Mouse (Mus musculus): ENCODE measurements around the gene Rps13. TPM values are rescaled to one million over a fixed set of nuclear protein-coding genes. Genes with fewer than 3 reads are reported as not detected.
"Not testable (repeated sequence)": the region's sequence is repeated elsewhere in the genome, so short reads cannot be mapped to it uniquely, and the experiment has no call there.

Rps13 gene
- 1,284 and 1,307 TPM in 2 replicates for total RNA-seq (2015)
- 3,022 and 3,027 TPM in 2 replicates for total RNA-seq (2017)

- peak; percentile 95 for ATAC-seq (ENCODE audit: poor library complexity, severe bottlenecking)
Observed at GRCm38 (mm10) chr7:116333713-116334668, at the start of gene Rps13. TSS of gene Rps13 (minus strand) at chr7:116334195.

GRCm38 (mm10) chr7:116379181-116379580 is 45.2 kb upstream of the Rps13 start:
- ATAC-seq (ENCODE audit: poor library complexity, severe bottlenecking): not testable (repeated sequence)

- no peak for ATAC-seq (ENCODE audit: poor library complexity, severe bottlenecking)
Observed at GRCm38 (mm10) chr7:116374284-116374683, 40.3 kb upstream of the Rps13 start.

- peak; percentile 53 for ATAC-seq (ENCODE audit: poor library complexity, severe bottlenecking)
Observed at GRCm38 (mm10) chr7:116336226-116336625, 2.2 kb upstream of the Rps13 start.

GRCm38 (mm10) chr7:116335133-116335532 is 1.1 kb upstream of the Rps13 start:
- ATAC-seq (ENCODE audit: poor library complexity, severe bottlenecking): no peak

- no peak for ATAC-seq (ENCODE audit: poor library complexity, severe bottlenecking)
Observed at GRCm38 (mm10) chr7:116334669-116335038, 659 bp upstream of the Rps13 start.

GRCm38 (mm10) chr7:116331246-116331645 is 2.7 kb downstream of the Rps13 start:
- ATAC-seq (ENCODE audit: poor library complexity, severe bottlenecking): no peak

GRCm38 (mm10) chr7:116329858-116330257 is 4.1 kb downstream of the Rps13 start:
- ATAC-seq (ENCODE audit: poor library complexity, severe bottlenecking): no peak

GRCm38 (mm10) chr7:116328777-116329176 is 5.2 kb downstream of the Rps13 start:
- no peak for ATAC-seq (ENCODE audit: poor library complexity, severe bottlenecking)

GRCm38 (mm10) chr7:116327901-116328300 is 6.1 kb downstream of the Rps13 start:
- ATAC-seq (ENCODE audit: poor library complexity, severe bottlenecking): peak; percentile 87

GRCm38 (mm10) chr7:116323331-116323964 is 10.5 kb downstream of the Rps13 start:
- ATAC-seq (ENCODE audit: poor library complexity, severe bottlenecking): peak; percentile 87

- 0 out of 2 replicates have a peak, but pooled peaks have one; percentile 41 for ATAC-seq (ENCODE audit: poor library complexity, severe bottlenecking)
Observed at GRCm38 (mm10) chr7:116309456-116309855, 24.5 kb downstream of the Rps13 start.

- ATAC-seq (ENCODE audit: poor library complexity, severe bottlenecking): no peak
Observed at GRCm38 (mm10) chr7:116308632-116308991, 25.4 kb downstream of the Rps13 start.

GRCm38 (mm10) chr7:116307871-116308631 is 25.9 kb downstream of the Rps13 start, which contains the start of gene Plekha7:
TSS of gene Plekha7 (minus strand) at chr7:116308376.
- ATAC-seq (ENCODE audit: poor library complexity, severe bottlenecking): peak; percentile 19

GRCm38 (mm10) chr7:116307099-116307870 is 26.7 kb downstream of the Rps13 start:
- peak; percentile 32 for ATAC-seq (ENCODE audit: poor library complexity, severe bottlenecking)

GRCm38 (mm10) chr7:116306601-116307000 is 27.4 kb downstream of the Rps13 start:
- no peak for ATAC-seq (ENCODE audit: poor library complexity, severe bottlenecking)

- no peak for ATAC-seq (ENCODE audit: poor library complexity, severe bottlenecking)
Observed at GRCm38 (mm10) chr7:116301661-116302311, 32.2 kb downstream of the Rps13 start.

- ATAC-seq (ENCODE audit: poor library complexity, severe bottlenecking): no peak
Observed at GRCm38 (mm10) chr7:116301144-116301543, 32.9 kb downstream of the Rps13 start.

GRCm38 (mm10) chr7:116298851-116299250 is 35.1 kb downstream of the Rps13 start:
- no peak for ATAC-seq (ENCODE audit: poor library complexity, severe bottlenecking)

GRCm38 (mm10) chr7:116298389-116298788 is 35.6 kb downstream of the Rps13 start:
- ATAC-seq (ENCODE audit: poor library complexity, severe bottlenecking): no peak

Measured in megakaryocyte, adult 5-6 weeks (primary cell).